Mouse (Mus musculus) E14TG2a.4 (cell line): ENCODE measurements around the gene Pnp2.

Source experiments
- CTCF ChIP-seq: conservative IDR thresholded peaks from 2 replicates; pipeline ENCODE4 v1.5.1; 2014; ENCODE audit warnings: low read length
- NANOG ChIP-seq: IDR thresholded peaks from 2 replicates; pipeline ENCODE4 v1.6.1; 2014; ENCODE audit warnings: borderline replicate concordance, low read length, mixed read lengths

- TF ChIP-seq CTCF (no peak), NANOG (no peak)
Measured at GRCm38 (mm10) chr14:50970822-50971221, 15.0 kb downstream of the Pnp2 start.
